Mouse (Mus musculus) liver, embryonic 14.5 days (tissue): ENCODE data around the gene Cstb.

Source experiments
- CTCF ChIP-seq: IDR thresholded peaks from 2 replicates; pipeline ENCODE4 v1.5.1; 2016; ENCODE audit warnings: antibody characterized with exemption, low read depth, control low read depth
- EP300 ChIP-seq: IDR thresholded peaks from 2 replicates; pipeline ENCODE4 v1.6.1; 2016; ENCODE audit warnings: antibody characterized with exemption, low read depth

DNA sequence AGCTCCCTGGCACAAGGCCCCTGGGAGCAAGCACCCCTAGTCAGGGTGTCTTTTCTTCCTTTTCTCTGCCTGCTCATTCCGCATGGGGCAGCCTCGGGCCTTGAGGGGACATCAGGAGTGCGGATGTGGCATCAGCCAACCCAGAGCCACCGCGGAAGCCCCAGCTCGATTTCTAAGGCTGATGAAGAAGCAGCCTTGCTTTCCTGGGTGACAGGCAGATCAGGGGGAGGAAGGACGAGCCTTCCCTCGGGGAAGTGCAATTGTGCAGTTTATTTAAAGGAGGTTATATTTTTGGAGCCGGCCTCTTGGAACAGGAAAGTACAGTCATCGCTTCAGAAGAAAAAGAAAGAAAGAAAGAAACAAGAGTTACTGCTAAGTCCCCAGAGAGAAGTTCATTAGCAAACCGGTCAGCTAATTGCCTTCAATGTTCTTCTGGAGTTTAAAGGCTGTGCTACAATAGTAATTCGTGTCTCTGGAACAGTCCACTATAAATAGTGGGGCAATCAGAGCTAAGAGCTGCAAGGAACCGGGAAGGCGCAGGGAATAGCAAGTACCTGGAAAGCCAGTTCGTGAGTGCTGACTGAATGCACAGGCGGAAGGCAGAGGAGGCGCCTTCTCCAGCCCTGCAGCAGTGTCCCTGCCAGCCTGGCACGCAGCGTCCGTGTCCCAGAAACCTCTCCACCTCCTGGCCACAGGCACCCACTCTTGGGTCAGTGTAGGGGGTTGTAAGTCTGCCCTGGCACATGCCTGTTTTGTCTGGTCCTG lies 37.1 kb upstream of the Cstb start:
- TF ChIP-seq CTCF (no peak), EP300 (no peak)
